Mouse (Mus musculus) midbrain, embryonic 15.5 days (tissue): Measurements from ENCODE around the gene Dip2b. TPM values are rescaled to one million over a fixed set of nuclear protein-coding genes. Genes with fewer than 3 reads are reported as not detected.

Experiments used
- ATAC-seq: fragments of 200-750 bp; cut with Nextera tagmentation; replicated peaks from 2 replicates; pipeline ENCODE4 v1.8.0; 2017; ENCODE audit warnings: moderate TSS enrichment
- H3K27ac ChIP-seq: fragments of 300-500 bp; sonication (generic); 2 replicates; pipeline ENCODE4 v1.5.1; 2015; ENCODE audit warnings: mild to moderate bottlenecking, inconsistent platforms
- H3K27me3 ChIP-seq: fragments of 300-500 bp; sonication (generic); replicated peaks from 2 replicates; pipeline ENCODE4 v1.6.1; 2015; ENCODE audit warnings: inconsistent platforms
- H3K36me3 ChIP-seq: fragments of 300-500 bp; sonication (generic); replicated peaks from 2 replicates; pipeline ENCODE4 v1.6.1; 2015; ENCODE audit warnings: inconsistent platforms
- H3K4me1 ChIP-seq: fragments of 300-500 bp; sonication (generic); 2 replicates; pipeline ENCODE4 v1.6.1; 2015; ENCODE audit warnings: inconsistent platforms
- H3K4me2 ChIP-seq: fragments of 300-500 bp; sonication (generic); 2 replicates; pipeline ENCODE4 v1.6.1; 2015; ENCODE audit warnings: inconsistent platforms, mild to moderate bottlenecking, moderate library complexity
- H3K4me3 ChIP-seq: fragments of 300-500 bp; sonication (generic); 2 replicates; pipeline ENCODE4 v1.5.1; 2015; ENCODE audit warnings: mild to moderate bottlenecking, inconsistent platforms
- H3K9ac ChIP-seq: fragments of 300-500 bp; sonication (generic); 2 replicates; pipeline ENCODE4 v1.6.1; 2015; ENCODE audit warnings: mild to moderate bottlenecking, inconsistent platforms
- H3K9me3 ChIP-seq: fragments of 300-500 bp; sonication (generic); 2 replicates; pipeline ENCODE4 v1.6.1; 2016; ENCODE audit warnings: inconsistent platforms
- WGBS: fragments of 180-500 bp; shearing (Covaris S2); methylation state at CpG from one replicate; pipeline ENCODE4 v1.1.7; 2015; ENCODE audit warnings: mixed read lengths; 5-methylcytosine and 5-hydroxymethylcytosine counted together
- polyA plus RNA-seq: library from polyadenylated mRNA; unstranded; fragments of >200 nt; fragmentation: Nextera tagmentation; extraction: Ambion mirVana; gene quantifications from 2 replicates; pipeline ENCODE4 v1.2.1, GENCODE M21; 2015

Gene Dip2b
- polyA plus RNA-seq, 1 experiment from 2014 or later, result 20.2 TPM

GRCm38 (mm10) chr15:100058143-100058542, 19.7 kb downstream of the Dip2b start:
- H3K36me3 ChIP-seq, result no peaks in the 10 kb centered on the region
- H3K4me2 ChIP-seq, result no peak overlapping the region
- H3K9me3 ChIP-seq, result no peaks in the 10 kb centered on the region
- ATAC-seq, result no peak
- H3K27ac ChIP-seq, result no peak overlapping the region
- WGBS, result 91% methylated on average over 3 of the region's 3 CpGs
- H3K4me1 ChIP-seq, result peaks cover 14% of the 10 kb centered on the region; the same call in 1 of the 2 replicates
- H3K4me3 ChIP-seq, result no peak overlapping the region
- no peak overlapping the region for H3K9ac ChIP-seq
- no peaks in the 10 kb centered on the region for H3K27me3 ChIP-seq

- ATAC-seq, result no peak
- Histone ChIP-seq H3K4me1 (peaks cover 14% of the 10 kb centered on the region; the same call in 1 of the 2 replicates), H3K4me3 (no peak overlapping the region), H3K9me3 (no peaks in the 10 kb centered on the region), H3K4me2 (no peak overlapping the region), H3K9ac (no peak overlapping the region), H3K27ac (no peak overlapping the region), H3K27me3 (no peaks in the 10 kb centered on the region), H3K36me3 (no peaks in the 10 kb centered on the region)
- WGBS, result 75% methylated on average over 11 of the region's 11 CpGs
Measured at GRCm38 (mm10) chr15:100058912-100059311, 20.4 kb downstream of the Dip2b start.

- ATAC-seq, result no peak
- peaks cover 14% of the 10 kb centered on the region; the same call in 1 of the 2 replicates for H3K4me1 ChIP-seq
- WGBS, result 68% methylated on average over 7 of the region's 7 CpGs
- no peak overlapping the region for H3K4me3 ChIP-seq
- no peak overlapping the region for H3K27ac ChIP-seq
- H3K4me2 ChIP-seq, result no peak overlapping the region
- no peaks in the 10 kb centered on the region for H3K27me3 ChIP-seq
- no peak overlapping the region for H3K9ac ChIP-seq
- H3K36me3 ChIP-seq, result no peaks in the 10 kb centered on the region
- no peaks in the 10 kb centered on the region for H3K9me3 ChIP-seq
Measured at GRCm38 (mm10) chr15:100059626-100060311, 21.3 kb downstream of the Dip2b start.

GRCm38 (mm10) chr15:100060513-100061140, 22.2 kb downstream of the Dip2b start:
- Histone ChIP-seq H3K9me3 (no peaks in the 10 kb centered on the region), H3K9ac (no peak overlapping the region), H3K27me3 (no peaks in the 10 kb centered on the region), H3K4me1 (peaks cover 14% of the 10 kb centered on the region; the same call in 1 of the 2 replicates), H3K36me3 (no peaks in the 10 kb centered on the region), H3K4me3 (no peak overlapping the region), H3K27ac (no peak overlapping the region), H3K4me2 (no peak overlapping the region)
- ATAC-seq, result no peak
- 88% methylated on average over 4 of the region's 4 CpGs for WGBS

GRCm38 (mm10) chr15:100061377-100061776, 22.9 kb downstream of the Dip2b start:
- Histone ChIP-seq H3K27ac (no peak overlapping the region), H3K9me3 (no peaks in the 10 kb centered on the region), H3K4me3 (no peak overlapping the region), H3K27me3 (no peaks in the 10 kb centered on the region), H3K36me3 (no peaks in the 10 kb centered on the region), H3K9ac (no peak overlapping the region), H3K4me1 (peaks cover 17% of the 10 kb centered on the region; the same call in 1 of the 2 replicates), H3K4me2 (no peak overlapping the region)
- ATAC-seq, result 0 out of 2 replicates have a peak, but pooled peaks have one; percentile 33
- 99% methylated on average over 3 of the region's 3 CpGs for WGBS

GRCm38 (mm10) chr15:100063229-100063773, 24.8 kb downstream of the Dip2b start:
- no peak for ATAC-seq
- H3K4me1 ChIP-seq, result peaks cover 14% of the 10 kb centered on the region; the same call in 1 of the 2 replicates
- no peak overlapping the region for H3K4me3 ChIP-seq
- H3K36me3 ChIP-seq, result no peaks in the 10 kb centered on the region
- H3K27me3 ChIP-seq, result no peaks in the 10 kb centered on the region
- H3K4me2 ChIP-seq, result no peak overlapping the region
- H3K9me3 ChIP-seq, result no peaks in the 10 kb centered on the region
- WGBS, result 96% methylated on average over 13 of the region's 13 CpGs
- H3K27ac ChIP-seq, result no peak overlapping the region
- no peak overlapping the region for H3K9ac ChIP-seq

- H3K36me3 ChIP-seq, result no peaks in the 10 kb centered on the region
- ATAC-seq, result no peak
- 0 out of 2 replicates have a peak, but pooled peaks cover 4% of the 10 kb centered on the region for H3K4me1 ChIP-seq
- H3K9ac ChIP-seq, result no peak overlapping the region
- H3K4me3 ChIP-seq, result no peak overlapping the region
- H3K9me3 ChIP-seq, result no peaks in the 10 kb centered on the region
- H3K27me3 ChIP-seq, result no peaks in the 10 kb centered on the region
- H3K27ac ChIP-seq, result no peak overlapping the region
- WGBS, result 64% methylated on average over 9 of the region's 9 CpGs
- no peak overlapping the region for H3K4me2 ChIP-seq
Measured at GRCm38 (mm10) chr15:100066702-100067101, 28.2 kb downstream of the Dip2b start.

GRCm38 (mm10) chr15:100069101-100069500, 30.6 kb downstream of the Dip2b start:
- Histone ChIP-seq H3K36me3 (no peaks in the 10 kb centered on the region), H3K9me3 (no peaks in the 10 kb centered on the region), H3K27me3 (no peaks in the 10 kb centered on the region), H3K27ac (no peak overlapping the region), H3K4me3 (no peak overlapping the region), H3K9ac (no peak overlapping the region), H3K4me1 (peaks cover 14% of the 10 kb centered on the region), H3K4me2 (no peak overlapping the region)
- 81% methylated on average over 4 of the region's 4 CpGs for WGBS
- ATAC-seq, result no peak

- 83% methylated on average over 8 of the region's 8 CpGs for WGBS
- ATAC-seq, result no peak
- H3K4me1 ChIP-seq, result peaks cover 18% of the 10 kb centered on the region
- no peaks in the 10 kb centered on the region for H3K9me3 ChIP-seq
- no peaks in the 10 kb centered on the region for H3K27me3 ChIP-seq
- no peak overlapping the region for H3K27ac ChIP-seq
- H3K36me3 ChIP-seq, result no peaks in the 10 kb centered on the region
- H3K4me2 ChIP-seq, result no peak overlapping the region
- no peak overlapping the region for H3K4me3 ChIP-seq
- H3K9ac ChIP-seq, result no peak overlapping the region
Measured at GRCm38 (mm10) chr15:100070021-100070420, 31.6 kb downstream of the Dip2b start.

- Histone ChIP-seq H3K4me3 (no peak overlapping the region), H3K27ac (no peak overlapping the region), H3K27me3 (no peaks in the 10 kb centered on the region), H3K9me3 (no peaks in the 10 kb centered on the region), H3K36me3 (no peaks in the 10 kb centered on the region), H3K4me1 (peaks cover 14% of the 10 kb centered on the region), H3K4me2 (no peak overlapping the region), H3K9ac (no peak overlapping the region)
- WGBS, result 92% methylated on average over 3 of the region's 3 CpGs
- ATAC-seq, result no peak
Measured at GRCm38 (mm10) chr15:100071819-100072218, 33.4 kb downstream of the Dip2b start.

- no peak overlapping the region for H3K27ac ChIP-seq
- WGBS, result 77% methylated on average over 9 of the region's 9 CpGs
Measured at GRCm38 (mm10) chr15:100073696-100074453, 35.4 kb downstream of the Dip2b start.

GRCm38 (mm10) chr15:100074754-100075153, 36.3 kb downstream of the Dip2b start:
- no peaks in the 10 kb centered on the region for H3K27me3 ChIP-seq
- 34% methylated on average over 8 of the region's 8 CpGs for WGBS
- H3K4me2 ChIP-seq, result no peak overlapping the region
- no peaks in the 10 kb centered on the region for H3K9me3 ChIP-seq
- no peak overlapping the region for H3K27ac ChIP-seq
- H3K9ac ChIP-seq, result no peak overlapping the region
- no peaks in the 10 kb centered on the region for H3K36me3 ChIP-seq
- ATAC-seq, result no peak
- no peak overlapping the region for H3K4me3 ChIP-seq
- peaks cover 14% of the 10 kb centered on the region for H3K4me1 ChIP-seq

More at GRCm38 (mm10) chr15:100073696-100074453, 35.4 kb downstream of the Dip2b start:
- peaks cover 14% of the 10 kb centered on the region for H3K4me1 ChIP-seq
- H3K4me3 ChIP-seq, result no peak overlapping the region
- no peak for ATAC-seq
- no peaks in the 10 kb centered on the region for H3K36me3 ChIP-seq
- H3K4me2 ChIP-seq, result no peak overlapping the region
- H3K9me3 ChIP-seq, result no peaks in the 10 kb centered on the region
- no peaks in the 10 kb centered on the region for H3K27me3 ChIP-seq
- H3K9ac ChIP-seq, result no peak overlapping the region
